Mouse (Mus musculus) C2C12 (cell line): ENCODE data around the gene Mfsd4b1.

Experiments used
- CEBPB ChIP-seq: IDR thresholded peaks from one replicate; pipeline ENCODE4 v1.6.1; 2011; ENCODE audit warnings: low read depth, mild to moderate bottlenecking, control low read depth, moderate library complexity
- CTCF ChIP-seq: IDR thresholded peaks from one replicate; pipeline ENCODE4 v1.5.1; 2011; ENCODE audit not compliant: control insufficient read depth, insufficient read depth, insufficient read length
- FOSL1 ChIP-seq: IDR thresholded peaks from one replicate; pipeline ENCODE4 v1.8.0; 2011; ENCODE audit warnings: mild to moderate bottlenecking, low read length; ENCODE audit not compliant: poor library complexity, insufficient read depth, severe bottlenecking
- MYOD1 ChIP-seq: IDR thresholded peaks from one replicate; pipeline ENCODE4 v1.6.1; 2011; ENCODE audit warnings: low read depth; ENCODE audit not compliant: control insufficient read depth, insufficient read length
- MYOG ChIP-seq: IDR thresholded peaks from one replicate; pipeline ENCODE4 v1.6.1; 2011; ENCODE audit not compliant: control insufficient read depth, insufficient read length; ENCODE audit errors: extremely low read depth
- USF1 ChIP-seq: IDR thresholded peaks from one replicate; pipeline ENCODE4 v1.6.1; 2011; ENCODE audit warnings: low read depth, mild to moderate bottlenecking, control low read depth, moderate library complexity

GRCm38 (mm10) chr10:40034956-40035355, 9.9 kb upstream of the Mfsd4b1 start:
- TF ChIP-seq CTCF = no peak
- TF ChIP-seq FOSL1 = no peak
- TF ChIP-seq CEBPB = no peak
- no peak for TF ChIP-seq USF1
- TF ChIP-seq MYOG = no peak
- no peak for TF ChIP-seq MYOD1
